Mouse (Mus musculus): ENCODE results near the gene Phkg1.
"Not testable (repeated sequence)": the region's sequence is repeated elsewhere in the genome, so short reads cannot be mapped to it uniquely, and the experiment has no call there.

Gene Phkg1

GRCm38 (mm10) chr5:129898449-129898848, at the start of gene Phkg1:
Gene Phkg1, minus strand, starts transcription at chr5:129898549.
- DNase-seq: no peak

- no peak for DNase-seq
Measured at GRCm38 (mm10) chr5:129947528-129948033, 49.2 kb upstream of the Phkg1 start.

- DNase-seq: no peak
Measured at GRCm38 (mm10) chr5:129943402-129943801, 45.1 kb upstream of the Phkg1 start.

GRCm38 (mm10) chr5:129942073-129942939, 44.0 kb upstream of the Phkg1 start:
- peak; percentile 47 for DNase-seq

GRCm38 (mm10) chr5:129941495-129942045, 43.2 kb upstream of the Phkg1 start, which contains the start of gene Vkorc1l1:
Gene Vkorc1l1, plus strand, starts transcription at chr5:129941970.
- peak; percentile 99 for DNase-seq

- no peak for DNase-seq
Measured at GRCm38 (mm10) chr5:129940736-129941494, 42.6 kb upstream of the Phkg1 start.

GRCm38 (mm10) chr5:129940281-129940680, 41.9 kb upstream of the Phkg1 start:
- peak; percentile 18 for DNase-seq

- DNase-seq: no peak
Measured at GRCm38 (mm10) chr5:129936941-129937340, 38.6 kb upstream of the Phkg1 start.

- DNase-seq: peak; percentile 82
Measured at GRCm38 (mm10) chr5:129929924-129930855, 31.8 kb upstream of the Phkg1 start.

GRCm38 (mm10) chr5:129925933-129926332, 27.6 kb upstream of the Phkg1 start:
- DNase-seq: peak; percentile 75

GRCm38 (mm10) chr5:129924820-129925452, 26.6 kb upstream of the Phkg1 start:
- peak; percentile 77 for DNase-seq

GRCm38 (mm10) chr5:129921972-129922371, 23.6 kb upstream of the Phkg1 start:
- no peak for DNase-seq

- no peak for DNase-seq
Measured at GRCm38 (mm10) chr5:129919320-129919719, 21.0 kb upstream of the Phkg1 start.

GRCm38 (mm10) chr5:129918752-129919151, 20.4 kb upstream of the Phkg1 start:
- DNase-seq: no peak

GRCm38 (mm10) chr5:129918065-129918651, 19.8 kb upstream of the Phkg1 start:
- DNase-seq: no peak

GRCm38 (mm10) chr5:129915491-129915890, 17.1 kb upstream of the Phkg1 start:
- DNase-seq: not testable (repeated sequence)

GRCm38 (mm10) chr5:129914024-129914423, 15.7 kb upstream of the Phkg1 start:
- peak; percentile 49 for DNase-seq

GRCm38 (mm10) chr5:129909591-129909990, 11.2 kb upstream of the Phkg1 start:
- DNase-seq: no peak

GRCm38 (mm10) chr5:129909147-129909546, 10.8 kb upstream of the Phkg1 start:
- no peak for DNase-seq

- peak; percentile 91 for DNase-seq
Measured at GRCm38 (mm10) chr5:129908242-129908965, 10.1 kb upstream of the Phkg1 start, which contains the start of gene Nupr1l. Gene Nupr1l, plus strand, starts transcription at chr5:129908540.
